Mouse (Mus musculus) lung, embryonic 14.5 days (tissue): ENCODE data around the gene Ccdc105. TPM values are rescaled to one million over a fixed set of nuclear protein-coding genes. Genes with fewer than 3 reads are reported as not detected.

ENCODE experiments used
- ATAC-seq: fragments of 200-750 bp; cut with Nextera tagmentation; 2 replicates; pipeline ENCODE4 v1.8.0; 2017; ENCODE audit warnings: mild to moderate bottlenecking, moderate TSS enrichment, moderate library complexity; ENCODE audit not compliant: insufficient read depth
- DNase-seq: peaks from one replicate; pipeline ENCODE4 v3.0.0-alpha.2; 2015
- H3K27ac ChIP-seq: fragments of 300-500 bp; sonication (generic); 2 replicates; pipeline ENCODE4 v1.5.1; 2014; ENCODE audit warnings: low read depth, mild to moderate bottlenecking, moderate library complexity
- H3K27me3 ChIP-seq: fragments of 300-500 bp; sonication (generic); 2 replicates; pipeline ENCODE4 v1.6.1; 2014; ENCODE audit warnings: low read length, control low read depth; ENCODE audit not compliant: insufficient read depth
- H3K36me3 ChIP-seq: fragments of 300-500 bp; sonication (generic); 2 replicates; pipeline ENCODE4 v1.6.1; 2014; ENCODE audit warnings: control low read depth; ENCODE audit not compliant: insufficient read depth
- H3K4me1 ChIP-seq: fragments of 300-500 bp; sonication (generic); 2 replicates; pipeline ENCODE4 v1.6.1; 2014; ENCODE audit warnings: antibody characterized with exemption, control low read depth; ENCODE audit not compliant: insufficient read depth
- H3K4me2 ChIP-seq: fragments of 300-500 bp; sonication (generic); 2 replicates; pipeline ENCODE4 v1.6.1; 2014; ENCODE audit warnings: mild to moderate bottlenecking
- H3K4me3 ChIP-seq: fragments of 300-500 bp; sonication (generic); 2 replicates; pipeline ENCODE4 v1.5.1; 2014; ENCODE audit warnings: low read depth, low read length
- H3K9ac ChIP-seq: fragments of 300-500 bp; sonication (generic); 2 replicates; pipeline ENCODE4 v1.6.1; 2014
- H3K9me3 ChIP-seq: fragments of 300-500 bp; sonication (generic); 2 replicates; pipeline ENCODE4 v1.6.1; 2016; ENCODE audit warnings: low read depth, low read length, control low read depth
- CTCF ChIP-seq: IDR thresholded peaks from 2 replicates; pipeline ENCODE4 v1.5.1; 2016; ENCODE audit warnings: antibody characterized with exemption, low read depth
- WGBS: fragments of 180-500 bp; shearing (Covaris S2); extraction: QIAGEN DNeasy Blood & Tissue Kit; methylation state at CpG from one replicate; pipeline ENCODE4 v1.1.7; 2014; 5-methylcytosine and 5-hydroxymethylcytosine counted together
- polyA plus RNA-seq: library from polyadenylated mRNA; unstranded; fragments of >200 nt; fragmentation: Nextera tagmentation; extraction: Ambion mirVana; gene quantifications from 2 replicates; pipeline ENCODE4 v1.2.1, GENCODE M21; 2014

Ccdc105 gene
- 0.18 and 0.21 TPM in 2 replicates for polyA plus RNA-seq

GRCm38 (mm10) chr10:78752452-78753191, at the start of gene Ccdc105:
Ccdc105 (minus strand) TSS chr10:78753065.
- Histone ChIP-seq H3K4me2 (peak within 1 kb of the TSS; percentile 84), H3K27ac (peak within 1 kb of the TSS; percentile 56), H3K4me1 (no peaks in the 10 kb centered on the region), H3K9ac (peak within 1 kb of the TSS; percentile 69), H3K4me3 (peak within 1 kb of the TSS; percentile 51), H3K9me3 (no peaks in the 10 kb centered on the region), H3K27me3 (no peaks in the 10 kb centered on the region), H3K36me3 (no peaks in the 10 kb centered on the region)
- peak; percentile 96 for ATAC-seq
- WGBS: 1% methylated on average over 50 of the region's 61 CpGs
- peak; percentile 93 for DNase-seq
- TF ChIP-seq CTCF: no peak

- Histone ChIP-seq H3K27ac (no peak overlapping the region), H3K4me3 (no peak overlapping the region), H3K27me3 (no peaks in the 10 kb centered on the region), H3K36me3 (no peaks in the 10 kb centered on the region), H3K4me1 (no peaks in the 10 kb centered on the region), H3K9ac (no peak overlapping the region), H3K9me3 (no peaks in the 10 kb centered on the region), H3K4me2 (no peak overlapping the region)
- DNase-seq (no peak), ATAC-seq (no peak)
- WGBS: 84% methylated on average over 2 of the region's 2 CpGs
- TF ChIP-seq CTCF: no peak
These were observed 48.6 kb upstream of the Ccdc105 start for GRCm38 (mm10) chr10:78801449-78801848.

DNA sequence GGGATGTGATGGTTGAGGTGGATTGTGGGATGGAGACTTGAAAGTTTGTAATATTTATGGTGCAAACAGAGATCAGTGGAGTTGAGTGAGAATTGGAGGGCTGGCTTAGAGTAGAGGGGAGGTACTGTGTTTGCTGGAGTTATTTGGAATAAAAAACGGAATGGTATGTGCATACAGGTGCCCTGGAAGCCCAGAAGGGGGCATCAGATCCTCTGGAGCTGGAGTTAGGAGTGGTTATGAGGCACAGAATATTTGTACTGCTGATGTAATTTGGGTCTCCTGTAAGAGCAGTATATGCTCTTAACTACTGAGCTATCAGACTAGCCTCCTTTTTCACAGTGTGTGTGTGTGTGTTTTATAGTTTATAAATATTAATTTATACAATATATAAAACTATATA, 37.7 kb upstream of the Ccdc105 start:
- Histone ChIP-seq H3K9ac (no peak overlapping the region), H3K36me3 (no peaks in the 10 kb centered on the region), H3K27ac (no peak overlapping the region), H3K27me3 (no peaks in the 10 kb centered on the region), H3K4me2 (no peak overlapping the region), H3K9me3 (no peaks in the 10 kb centered on the region), H3K4me3 (no peak overlapping the region), H3K4me1 (0 out of 2 replicates have a peak, but pooled peaks cover 4% of the 10 kb centered on the region)
- DNase-seq: no peak
- TF ChIP-seq CTCF: no peak
- ATAC-seq: no peak
- 32% methylated on average over 1 of the region's 1 CpGs for WGBS

DNA sequence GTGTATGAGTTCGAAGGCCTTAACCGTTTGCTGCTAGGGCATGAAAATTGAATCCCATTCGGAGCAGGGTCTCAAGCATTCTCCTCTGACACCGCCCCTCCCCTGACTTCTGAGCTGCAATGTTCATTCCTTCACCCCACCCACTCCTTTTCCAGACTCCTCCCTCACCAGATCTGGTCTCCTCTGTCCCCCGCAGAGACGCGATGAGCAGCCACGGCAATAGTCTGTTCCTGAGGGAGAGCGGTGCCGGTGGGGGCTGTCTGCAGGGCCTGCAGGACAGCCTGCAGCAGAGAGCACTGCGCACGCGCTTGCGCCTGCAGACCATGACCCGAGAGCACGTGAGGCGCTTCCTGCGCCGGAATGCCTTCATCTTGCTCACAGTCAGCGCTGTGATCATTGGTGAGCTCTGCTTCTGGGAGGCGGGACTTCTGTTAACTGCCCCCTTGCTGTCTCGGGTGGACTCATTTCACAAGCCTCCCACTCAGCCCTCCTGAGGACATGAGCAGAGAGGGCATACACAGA, 34.8 kb upstream of the Ccdc105 start:
- Histone ChIP-seq H3K4me1 (0 out of 2 replicates have a peak, but pooled peaks cover 4% of the 10 kb centered on the region), H3K9me3 (no peaks in the 10 kb centered on the region), H3K4me2 (peak overlapping the region; percentile 57), H3K36me3 (no peaks in the 10 kb centered on the region), H3K9ac (peak overlapping the region; percentile 47), H3K27ac (peak overlapping the region; percentile 48; the same call in 1 of the 2 replicates), H3K27me3 (no peaks in the 10 kb centered on the region), H3K4me3 (peak overlapping the region; percentile 32)
- ATAC-seq (peak; percentile 96), DNase-seq (peak; percentile 87)
- no peak for TF ChIP-seq CTCF
- 3% methylated on average over 22 of the region's 22 CpGs for WGBS

DNA sequence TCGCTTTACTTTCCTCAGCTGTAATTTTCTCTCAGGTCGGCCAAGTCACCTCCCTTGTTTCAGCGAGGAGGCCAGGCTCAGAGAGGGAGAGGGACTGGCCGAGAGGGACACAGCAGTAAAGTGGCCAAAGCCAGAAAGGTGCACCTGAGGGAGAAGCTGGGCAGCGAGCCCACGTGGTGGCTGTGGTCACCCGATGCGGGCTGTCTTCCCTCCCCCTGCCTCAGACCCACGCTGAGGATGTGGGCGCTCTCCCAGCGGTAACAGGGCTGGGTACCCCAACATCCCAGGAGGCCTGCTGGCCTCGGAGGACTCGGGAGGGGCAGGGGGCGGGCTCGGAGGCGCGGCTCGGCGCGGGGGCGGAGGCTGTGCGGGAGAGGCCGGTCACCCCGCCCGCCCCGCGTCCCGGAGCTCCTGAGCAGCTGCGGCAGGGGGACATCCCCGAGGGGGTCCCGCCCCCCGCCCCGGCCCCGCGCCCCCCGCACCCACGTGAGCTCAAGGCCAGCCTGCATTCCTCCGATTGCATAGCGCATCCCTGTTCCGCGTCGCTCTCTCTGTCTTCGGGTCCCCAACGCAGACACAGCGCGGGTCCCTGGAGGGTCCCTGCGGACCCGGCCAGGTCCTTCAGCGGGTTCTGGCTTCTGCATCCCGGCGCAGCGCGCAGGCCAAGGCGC, 27.3 kb upstream of the Ccdc105 start, which contains the start of gene Slc1a6:
Gene Slc1a6, plus strand, starts transcription at position 516 of the 671 bp plus-strand sequence.
- under 1% methylated on average over 53 of the region's 54 CpGs for WGBS
- ATAC-seq: peak; percentile 77
- peak within 1 kb of the TSS; percentile 60 for H3K9ac ChIP-seq

GRCm38 (mm10) chr10:78779527-78779926, 26.7 kb upstream of the Ccdc105 start:
- 60% methylated on average over 9 of the region's 9 CpGs for WGBS
- TF ChIP-seq CTCF: no peak
- Histone ChIP-seq H3K27ac (no peak overlapping the region), H3K9ac (peak overlapping the region; percentile 60; the same call in 1 of the 2 replicates), H3K4me1 (no peaks in the 10 kb centered on the region), H3K4me2 (peak overlapping the region; percentile 96), H3K4me3 (peak overlapping the region; percentile 55), H3K36me3 (no peaks in the 10 kb centered on the region), H3K27me3 (no peaks in the 10 kb centered on the region), H3K9me3 (no peaks in the 10 kb centered on the region)
- ATAC-seq: peak; percentile 2; the same call in 1 of the 2 replicates
- no peak for DNase-seq

More for the DNA sequence above, 27.3 kb upstream of the Ccdc105 start, which contains the start of gene Slc1a6:
- no peak within 1 kb of the TSS for H3K27ac ChIP-seq
- peak within 1 kb of the TSS; percentile 96 for H3K4me2 ChIP-seq
- no peak for TF ChIP-seq CTCF
- peak; percentile 32 for DNase-seq
- H3K36me3 ChIP-seq: no peaks in the 10 kb centered on the region
- H3K4me1 ChIP-seq: no peaks in the 10 kb centered on the region
- no peaks in the 10 kb centered on the region for H3K9me3 ChIP-seq
- H3K4me3 ChIP-seq: peak within 1 kb of the TSS; percentile 55
- H3K27me3 ChIP-seq: no peaks in the 10 kb centered on the region

DNA sequence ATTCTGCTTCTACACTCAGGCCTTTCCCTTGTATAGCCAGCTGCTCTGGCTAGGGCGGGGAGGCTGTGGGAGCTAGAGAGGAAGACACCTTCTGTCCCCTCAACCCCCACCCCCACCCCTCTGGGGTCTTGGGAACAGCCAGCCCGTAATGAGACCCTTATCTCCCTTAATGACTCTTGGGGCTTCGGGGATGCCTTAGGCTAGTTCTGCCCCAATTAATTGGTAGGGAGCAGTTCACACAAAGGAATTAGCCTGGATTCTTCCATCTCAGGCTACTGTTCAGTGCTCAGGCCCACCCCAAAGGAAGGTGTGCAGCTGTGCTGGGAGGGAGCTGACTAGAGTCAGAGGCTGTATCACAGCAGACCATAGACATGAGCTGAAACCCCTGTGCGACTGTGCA, 23.0 kb upstream of the Ccdc105 start:
- Histone ChIP-seq H3K27me3 (no peaks in the 10 kb centered on the region), H3K4me2 (no peak overlapping the region), H3K36me3 (no peaks in the 10 kb centered on the region), H3K27ac (no peak overlapping the region), H3K9ac (no peak overlapping the region), H3K4me3 (no peak overlapping the region), H3K4me1 (no peaks in the 10 kb centered on the region), H3K9me3 (no peaks in the 10 kb centered on the region)
- DNase-seq: no peak
- no peak for ATAC-seq
- 54% methylated on average over 4 of the region's 4 CpGs for WGBS
- TF ChIP-seq CTCF: no peak
